ENCODE assay signal across 24 mouse cellular contexts in the genomic region with DNA sequence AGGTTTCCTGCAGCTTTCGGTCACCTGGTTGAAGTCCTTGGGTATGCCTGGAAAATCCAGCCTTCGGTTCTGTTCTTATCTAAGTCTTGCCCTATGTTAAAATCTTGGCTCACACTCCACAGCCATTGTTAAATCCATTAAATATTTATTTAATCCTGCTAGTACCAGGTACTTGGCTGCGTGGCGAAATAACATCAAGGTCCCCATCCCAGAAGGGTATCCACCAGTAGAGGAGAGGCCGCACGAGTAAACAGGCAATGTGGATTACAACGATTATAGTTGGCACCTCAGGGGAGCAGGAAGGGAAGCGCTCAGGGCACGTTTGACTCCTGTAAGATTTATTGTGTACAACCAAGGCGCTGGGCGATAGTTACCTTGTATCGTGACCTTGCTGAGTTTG. TPM values are rescaled to one million over a fixed set of nuclear protein-coding genes. Genes with fewer than 3 reads are reported as not detected.
DNase-seq lines count a peak whose midpoint lies in the region; ATAC-seq and TF ChIP-seq lines count a peak whose summit lies in the region.
"Had no signal": no experiment of that assay in that cellular context is flagged by ENCODE, and none has a peak within 500 bp of the region (broad histone marks: within the 10 kb centered on the region; RNA-seq: fewer than 3 reads in every experiment).

No protein-coding gene starts in this region.

- no peak for TF ChIP-seq EP300 in lung, postnatal 0 days (IDR thresholded peaks at IDR 0.05)
- TF ChIP-seq EP300 in stomach, postnatal 0 days (optimal IDR thresholded peaks at IDR 0.05): no peak

- no peak for TF ChIP-seq CTCF in kidney, adult 2 months (conservative IDR thresholded peaks at IDR 0.05; ENCODE audit: insufficient read depth, insufficient read length, low read depth, low read length)
- TF ChIP-seq CTCF in lung, postnatal 0 days (IDR thresholded peaks at IDR 0.05): no peak
- TF ChIP-seq CTCF in stomach, postnatal 0 days (IDR thresholded peaks at IDR 0.05; ENCODE audit: low read depth): no peak

- no peaks in the 10 kb centered on the region for H3K27me3 ChIP-seq in kidney, adult 2 months (replicated peaks; ENCODE audit: control insufficient read depth, insufficient read depth, low read length)
- no peaks in the 10 kb centered on the region for H3K27me3 ChIP-seq in lung, postnatal 0 days (replicated peaks; ENCODE audit: insufficient read depth, low read length)
- H3K27me3 ChIP-seq in stomach, postnatal 0 days (ENCODE audit: control insufficient read depth, insufficient read depth, low read length): no peaks in the 10 kb centered on the region
- H3K27me3 ChIP-seq in forebrain, embryonic 10.5 days (ENCODE audit: poor library complexity, severe bottlenecking): peaks cover 29% of the 10 kb centered on the region

- no peak for TF ChIP-seq POLR2A in kidney, adult 2 months (IDR thresholded peaks at IDR 0.05; ENCODE audit: low read depth, low read length)

- ATAC-seq in lung, postnatal 0 days: peak; percentile 23
- ATAC-seq in stomach, postnatal 0 days (ENCODE audit: low FRiP score, low TSS enrichment): peak; percentile 65
- ATAC-seq: CD4-positive, CD25-positive, alpha-beta regulatory T cell, adult 4 months; forebrain, embryonic 14.5 days; forebrain, postnatal 0 days; hindbrain, postnatal 0 days; inflammation-experienced regulatory T-cells, adult 6 months had no signal

- no peak overlapping the region for H3K4me2 ChIP-seq in lung, postnatal 0 days (replicated peaks; ENCODE audit: low read depth, low read length)
- no peak overlapping the region for H3K4me2 ChIP-seq in stomach, postnatal 0 days (replicated peaks; ENCODE audit: low read depth)
- H3K4me2 ChIP-seq: heart, embryonic 13.5 days; hindbrain, embryonic 14.5 days had no signal

- no peak overlapping the region for H3K9ac ChIP-seq in lung, postnatal 0 days (replicated peaks; ENCODE audit: low read depth)
- no peak overlapping the region for H3K9ac ChIP-seq in stomach, postnatal 0 days (ENCODE audit: low read length)
- H3K9ac ChIP-seq: forebrain, postnatal 0 days; heart, embryonic 13.5 days; hindbrain, embryonic 14.5 days had no signal

- 0 out of 2 replicates have a peak, but pooled peaks cover 6% of the 10 kb centered on the region for H3K4me1 ChIP-seq in kidney, adult 2 months (ENCODE audit: control insufficient read depth, insufficient read depth, low read length)
- peaks cover 4% of the 10 kb centered on the region; the same call in 1 of the 2 replicates for H3K4me1 ChIP-seq in lung, postnatal 0 days (ENCODE audit: insufficient read depth, low read depth, low read length)
- H3K4me1 ChIP-seq in stomach, postnatal 0 days (replicated peaks; ENCODE audit: control insufficient read depth, insufficient read depth): peaks cover 4% of the 10 kb centered on the region; the same call in 1 of the 2 replicates
- peaks cover 12% of the 10 kb centered on the region for H3K4me1 ChIP-seq in forebrain, embryonic 10.5 days

- no peaks in the 10 kb centered on the region for H3K36me3 ChIP-seq in kidney, adult 2 months (ENCODE audit: control insufficient read depth, insufficient read depth, low read length)
- no peaks in the 10 kb centered on the region for H3K36me3 ChIP-seq in lung, postnatal 0 days (ENCODE audit: insufficient read depth, low read length)
- no peaks in the 10 kb centered on the region for H3K36me3 ChIP-seq in stomach, postnatal 0 days (ENCODE audit: control insufficient read depth, insufficient read depth, low read length)
- no peaks in the 10 kb centered on the region for H3K36me3 ChIP-seq in forebrain, embryonic 10.5 days (replicated peaks)
- H3K36me3 ChIP-seq: heart, embryonic 10.5 days; heart, embryonic 13.5 days had no signal

- 52% methylated on average over 12 of the region's 12 CpGs for WGBS in kidney, adult 2 months
- 57% methylated on average over 12 of the region's 12 CpGs for WGBS in lung, postnatal 0 days
- WGBS in stomach, postnatal 0 days: 69% methylated on average over 12 of the region's 12 CpGs
- WGBS in forebrain, embryonic 10.5 days: 92% methylated on average over 12 of the region's 12 CpGs

- no peak overlapping the region for H3K4me3 ChIP-seq in kidney, adult 2 months (ENCODE audit: insufficient read depth, low read depth, low read length)
- H3K4me3 ChIP-seq in lung, postnatal 0 days (ENCODE audit: low read depth, low read length): no peak overlapping the region
- no peak overlapping the region for H3K4me3 ChIP-seq in stomach, postnatal 0 days (ENCODE audit: low read depth, low read length)
- H3K4me3 ChIP-seq in forebrain, embryonic 10.5 days: no peak overlapping the region
- H3K4me3 ChIP-seq: gastrocnemius, adult 2 months; heart, embryonic 10.5 days; heart, embryonic 13.5 days had no signal

- H3K9me3 ChIP-seq in lung, postnatal 0 days (ENCODE audit: low read length): no peaks in the 10 kb centered on the region
- no peaks in the 10 kb centered on the region for H3K9me3 ChIP-seq in stomach, postnatal 0 days (ENCODE audit: control insufficient read depth, low read length)
- no peaks in the 10 kb centered on the region for H3K9me3 ChIP-seq in forebrain, embryonic 10.5 days
- H3K9me3 ChIP-seq: heart, embryonic 10.5 days; heart, embryonic 13.5 days had no signal

- H3K27ac ChIP-seq in kidney, adult 2 months (ENCODE audit: insufficient read depth, low read depth, low read length): peak overlapping the region; percentile 39; the same call in 1 of the 2 replicates
- no peak overlapping the region for H3K27ac ChIP-seq in lung, postnatal 0 days (ENCODE audit: low read length)
- peak overlapping the region; percentile 65 for H3K27ac ChIP-seq in stomach, postnatal 0 days (replicated peaks)
- no peak overlapping the region for H3K27ac ChIP-seq in forebrain, embryonic 10.5 days
- H3K27ac ChIP-seq: gastrocnemius, adult 2 months; heart, embryonic 10.5 days; heart, embryonic 13.5 days; hindbrain, embryonic 14.5 days; hindbrain, postnatal 0 days had no signal

- DNase-seq in adrenal gland, adult 8-10 months: peak; percentile 18
- no peak for DNase-seq in adrenal gland, adult 18-20 months (ENCODE audit: low spot score in 2 of 2)
- no peak for DNase-seq in kidney, adult 2 months
- DNase-seq in kidney, postnatal 14 days: no peak
- DNase-seq in lung, postnatal 0 days (ENCODE audit: low spot score): peak; percentile 43
- no peak for DNase-seq in lung, postnatal 14 days
- peak; percentile 72 for DNase-seq in stomach, postnatal 0 days (ENCODE audit: low spot score)
- DNase-seq in forebrain, embryonic 10.5 days (ENCODE audit: extremely low spot score, low spot score): no peak
- DNase-seq: cerebellum, adult 18-20 months; cerebellum, adult 9-10 months; cerebellum, postnatal 14 days; forebrain, postnatal 0 days; gastrocnemius, adult 2 months; gastrocnemius, postnatal 14 days; heart, adult 18-20 months; heart, postnatal 14 days; heart, postnatal 4 days had no signal

RNA-seq across cellular contexts. Expression of a gene that starts 4.4 kb away (rescaled TPM):
- 1 to 10 TPM; 3.9 to 4.4 (median 4.1) TPM for total RNA-seq in adrenal gland, adult 8-10 months (2022)
- total RNA-seq in adrenal gland, adult 18-20 months (2021): 1 to 10 TPM; 2.4 to 2.9 TPM
- 4.1 and 6.9 TPM in 2 replicates for polyA plus RNA-seq in kidney, adult 2 months (2012; rRNA removed)
- 18.6 and 20.6 TPM in 2 replicates for polyA plus RNA-seq in lung, postnatal 0 days (2015; fragmentation: Nextera tagmentation; extraction: Ambion mirVana)
- 98.7 and 104 TPM in 2 replicates for polyA plus RNA-seq in stomach, postnatal 0 days (2015; fragmentation: Nextera tagmentation; extraction: Ambion mirVana)
- polyA plus RNA-seq in forebrain, embryonic 10.5 days (2016; fragmentation: Nextera tagmentation; extraction: Ambion mirVana): 4.4 and 4.8 TPM in 2 replicates

Comparison
In these comparisons a context has a peak if more than half of its experiments do, and no peak if none do; other contexts are left out.
1. DNase-seq: peak in adrenal gland, adult 8-10 months (single experiment), lung, postnatal 0 days (single experiment) and stomach, postnatal 0 days (single experiment); none in adrenal gland, adult 18-20 months (0 of 2), kidney, adult 2 months (single experiment), kidney, postnatal 14 days (single experiment), lung, postnatal 14 days (single experiment) and forebrain, embryonic 10.5 days (single experiment).
2. H3K27ac ChIP-seq: peak in kidney, adult 2 months (single experiment) and stomach, postnatal 0 days (single experiment); none in lung, postnatal 0 days (single experiment) and forebrain, embryonic 10.5 days (single experiment).